Mouse (Mus musculus) cortical plate, adult 2 months (tissue): ENCODE data around the gene Gp1ba. TPM values are rescaled to one million over a fixed set of nuclear protein-coding genes. Genes with fewer than 3 reads are reported as not detected.

Source experiments
- H3K27ac ChIP-seq: fragments of 200-500 bp; 2 replicates; pipeline ENCODE4 v1.5.1; 2012; ENCODE audit warnings: low read length, control low read depth, inconsistent platforms; ENCODE audit not compliant: insufficient read depth
- H3K4me1 ChIP-seq: fragments of 200-500 bp; 2 replicates; pipeline ENCODE4 v1.6.1; 2011; ENCODE audit warnings: low read length; ENCODE audit not compliant: control insufficient read depth, insufficient read depth
- H3K4me3 ChIP-seq: fragments of 200-500 bp; 2 replicates; pipeline ENCODE4 v1.5.1; 2011; ENCODE audit warnings: mild to moderate bottlenecking, low read length, control low read depth; ENCODE audit not compliant: insufficient read depth
- CTCF ChIP-seq: fragments of 200-500 bp; IDR thresholded peaks from 2 replicates; pipeline ENCODE4 v1.5.1; 2011; ENCODE audit warnings: mild to moderate bottlenecking, control low read depth, low read length; ENCODE audit not compliant: insufficient read depth; ENCODE audit errors: extremely low read depth
- POLR2A ChIP-seq: fragments of 200-500 bp; IDR thresholded peaks from 2 replicates; pipeline ENCODE4 v1.6.1; 2011; ENCODE audit warnings: mild to moderate bottlenecking, low read length, control low read depth; ENCODE audit not compliant: insufficient read depth; ENCODE audit errors: extremely low read depth
- polyA plus RNA-seq: library from polyadenylated mRNA; depleted of rRNA; stranded (reverse); fragments of >200 nt; gene quantifications from 2 replicates; pipeline ENCODE4 v1.2.3, GENCODE M21; 2012

The Gp1ba gene
- polyA plus RNA-seq, 1 experiment, result not detected

- TF ChIP-seq POLR2A (no peak), CTCF (no peak)
- no peak overlapping the region for H3K27ac ChIP-seq
- no peaks in the 10 kb centered on the region for H3K4me1 ChIP-seq
- H3K4me3 ChIP-seq, result peak overlapping the region; percentile 42
Measured at GRCm38 (mm10) chr11:70668335-70668770, 29.4 kb downstream of the Gp1ba start.

- TF ChIP-seq POLR2A (peak; percentile 82), CTCF (no peak)
- peak within 1 kb of the TSS; percentile 83 for H3K27ac ChIP-seq
- H3K4me3 ChIP-seq, result peak within 1 kb of the TSS; percentile 42
- no peaks in the 10 kb centered on the region for H3K4me1 ChIP-seq
Measured at GRCm38 (mm10) chr11:70668771-70669505, 30.0 kb downstream of the Gp1ba start, which contains the start of gene Spag7. Spag7 (minus strand) TSS chr11:70669416.

- H3K27ac ChIP-seq, result peak overlapping the region; percentile 83
- TF ChIP-seq POLR2A, result no peak
- TF ChIP-seq CTCF, result 0 out of 2 replicates have a peak, but pooled peaks have one; percentile 18
- no peaks in the 10 kb centered on the region for H3K4me1 ChIP-seq
- H3K4me3 ChIP-seq, result peak overlapping the region; percentile 42
Measured at GRCm38 (mm10) chr11:70669582-70670345, 30.8 kb downstream of the Gp1ba start.

- 0 out of 2 replicates have a peak overlapping the region, but pooled peaks have one; percentile 42 for H3K4me3 ChIP-seq
- no peaks in the 10 kb centered on the region for H3K4me1 ChIP-seq
- no peak for TF ChIP-seq POLR2A
- TF ChIP-seq CTCF, result no peak
- 0 out of 2 replicates have a peak overlapping the region, but pooled peaks have one; percentile 83 for H3K27ac ChIP-seq
Measured at GRCm38 (mm10) chr11:70670483-70670882, 31.6 kb downstream of the Gp1ba start.

- no peak for TF ChIP-seq POLR2A
- no peak for TF ChIP-seq CTCF
- H3K27ac ChIP-seq, result no peak overlapping the region
- no peaks in the 10 kb centered on the region for H3K4me1 ChIP-seq
- no peak overlapping the region for H3K4me3 ChIP-seq
Measured at GRCm38 (mm10) chr11:70671333-70672047, 32.6 kb downstream of the Gp1ba start.

GRCm38 (mm10) chr11:70674014-70674413 lies 35.1 kb downstream of the Gp1ba start:
- H3K4me1 ChIP-seq, result no peaks in the 10 kb centered on the region
- no peak overlapping the region for H3K4me3 ChIP-seq
- TF ChIP-seq CTCF, result no peak
- no peak for TF ChIP-seq POLR2A
- no peak overlapping the region for H3K27ac ChIP-seq

- H3K4me1 ChIP-seq, result no peaks in the 10 kb centered on the region
- no peak for TF ChIP-seq POLR2A
- TF ChIP-seq CTCF, result no peak
- H3K27ac ChIP-seq, result no peak overlapping the region
- H3K4me3 ChIP-seq, result no peak overlapping the region
Measured at GRCm38 (mm10) chr11:70674501-70674900, 35.6 kb downstream of the Gp1ba start.

- Histone ChIP-seq H3K4me3 (no peak overlapping the region), H3K27ac (no peak overlapping the region), H3K4me1 (peaks cover 5% of the 10 kb centered on the region)
- TF ChIP-seq CTCF (no peak), POLR2A (no peak)
Measured at GRCm38 (mm10) chr11:70678092-70678491, 39.2 kb downstream of the Gp1ba start.

GRCm38 (mm10) chr11:70678576-70678975 lies 39.7 kb downstream of the Gp1ba start:
- Histone ChIP-seq H3K4me1 (peaks cover 5% of the 10 kb centered on the region), H3K27ac (no peak overlapping the region), H3K4me3 (no peak overlapping the region)
- no peak for TF ChIP-seq POLR2A
- TF ChIP-seq CTCF, result no peak

GRCm38 (mm10) chr11:70679361-70679760 lies 40.4 kb downstream of the Gp1ba start:
- no peak for TF ChIP-seq CTCF
- no peak for TF ChIP-seq POLR2A
- Histone ChIP-seq H3K4me1 (peaks cover 5% of the 10 kb centered on the region), H3K27ac (no peak overlapping the region), H3K4me3 (no peak overlapping the region)
